Mouse (Mus musculus) urinary bladder, postnatal 14 days (tissue): ENCODE data around the gene Tbck.
A peak's percentile ranks its signal among the peaks of the same experiment; 100 is the strongest.

ENCODE experiments used
- DNase-seq: peaks from one replicate; pipeline ENCODE4 v3.0.0; 2021; ENCODE audit warnings: low spot score

Tbck gene

DNA sequence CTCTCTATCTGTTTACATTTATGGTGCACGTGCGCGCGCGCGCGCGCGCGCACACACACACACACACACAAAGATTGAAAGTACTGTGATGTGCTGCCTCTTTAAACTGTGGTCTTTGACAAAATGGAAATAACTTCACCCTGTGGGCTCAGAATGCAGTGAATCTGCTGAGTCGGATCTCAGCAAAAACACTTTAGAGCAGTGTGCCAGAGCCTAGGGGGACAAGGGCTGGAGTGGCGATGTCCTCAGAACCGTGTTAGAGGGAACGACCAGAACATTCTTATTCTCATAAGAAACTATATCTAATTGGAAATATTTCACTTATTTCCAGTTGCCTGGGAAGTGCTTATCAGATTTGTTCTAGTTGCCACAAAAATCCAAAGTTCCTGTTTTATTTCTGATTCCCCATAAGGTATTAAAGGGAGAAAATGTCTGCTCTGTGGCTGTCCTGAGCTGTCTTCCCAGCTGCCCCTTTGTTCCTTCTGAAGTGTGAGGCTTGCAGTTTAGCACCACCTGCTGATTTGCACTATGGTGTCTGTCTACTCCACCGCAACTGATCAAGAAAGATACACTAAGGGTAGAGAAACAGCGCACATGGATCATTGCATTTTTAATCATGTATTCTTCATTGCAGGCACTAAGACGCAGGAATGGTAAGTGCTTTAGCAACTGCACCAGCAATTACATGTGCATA is 82.2 kb downstream of the Tbck start:
- DNase-seq = no peak

DNA sequence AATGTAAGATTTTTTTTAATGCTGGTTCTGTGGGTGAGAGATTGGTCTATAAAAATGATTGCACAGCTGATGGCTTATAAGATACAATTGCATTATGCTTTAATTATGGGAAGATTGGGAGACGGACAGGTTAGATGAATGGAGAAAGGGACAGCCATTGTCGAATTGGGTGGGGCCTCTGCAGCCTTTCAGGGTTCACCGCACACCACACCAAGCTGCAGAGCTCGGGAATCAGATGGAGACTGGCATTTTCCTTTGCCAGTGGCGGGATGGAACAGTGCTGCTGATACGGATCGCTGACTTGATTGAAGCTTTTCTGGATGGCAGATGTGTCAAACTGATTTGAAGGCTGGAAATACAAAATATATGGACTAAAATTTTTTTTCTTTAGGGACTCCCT is 88.1 kb downstream of the Tbck start:
- no peak for DNase-seq

DNA sequence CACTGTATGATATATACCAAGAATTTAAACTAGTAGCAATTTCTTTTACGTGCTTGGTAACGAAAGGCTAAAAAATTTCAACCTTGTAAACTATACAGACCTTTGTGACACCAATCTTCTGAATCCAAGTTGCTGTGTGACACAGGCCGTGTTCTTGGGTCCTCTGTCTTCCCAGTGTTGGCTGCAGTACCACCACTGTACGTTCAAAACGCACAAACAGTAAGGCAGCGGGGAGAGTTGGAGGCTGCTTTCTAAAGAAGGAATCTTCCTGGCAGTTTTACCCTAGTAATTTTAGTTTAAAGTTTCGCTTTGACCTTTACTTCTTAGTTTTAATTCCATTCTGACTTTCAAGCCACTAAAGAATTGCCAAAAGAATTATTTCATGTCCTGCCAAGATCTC is 92.7 kb downstream of the Tbck start:
- no peak for DNase-seq

DNA sequence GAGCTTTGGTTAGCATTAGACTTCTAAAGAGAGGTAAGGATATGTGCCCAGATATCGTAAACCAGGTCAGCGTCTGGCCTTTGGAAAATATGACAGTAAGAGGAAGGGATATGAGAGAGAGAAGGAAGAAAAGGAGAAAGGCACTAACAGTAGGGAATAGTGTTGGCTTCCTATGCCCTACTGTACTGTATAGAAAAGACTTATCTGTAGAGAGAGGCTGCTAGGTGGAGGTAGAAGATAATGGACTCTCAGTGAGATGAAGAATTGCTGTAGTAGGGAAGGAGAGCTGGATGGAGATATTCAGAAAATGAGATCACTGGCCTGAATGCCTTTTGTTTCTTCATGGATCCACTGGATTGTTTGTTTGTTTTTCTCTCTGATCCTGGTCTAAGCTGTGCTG is 97.2 kb downstream of the Tbck start:
- no peak for DNase-seq

DNA sequence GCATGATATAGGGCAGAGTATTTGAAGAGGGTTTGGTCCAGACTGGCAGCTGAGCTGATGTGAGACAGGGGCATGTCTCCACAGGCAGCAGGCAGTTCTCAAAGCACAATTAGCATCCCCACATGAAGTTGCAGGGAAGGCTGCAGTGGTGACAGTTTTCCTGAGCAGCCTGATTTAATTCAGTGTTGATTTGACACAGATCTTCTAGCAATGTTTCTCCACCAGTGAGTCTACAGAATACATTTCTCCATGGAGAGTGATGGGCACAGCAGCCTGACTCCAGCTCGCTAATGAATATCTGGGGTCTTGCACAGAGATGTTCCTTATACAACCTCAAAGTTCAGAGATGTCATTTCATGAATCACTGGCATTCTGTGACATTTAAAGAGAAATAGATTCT is 99.1 kb downstream of the Tbck start:
- DNase-seq = no peak

DNA sequence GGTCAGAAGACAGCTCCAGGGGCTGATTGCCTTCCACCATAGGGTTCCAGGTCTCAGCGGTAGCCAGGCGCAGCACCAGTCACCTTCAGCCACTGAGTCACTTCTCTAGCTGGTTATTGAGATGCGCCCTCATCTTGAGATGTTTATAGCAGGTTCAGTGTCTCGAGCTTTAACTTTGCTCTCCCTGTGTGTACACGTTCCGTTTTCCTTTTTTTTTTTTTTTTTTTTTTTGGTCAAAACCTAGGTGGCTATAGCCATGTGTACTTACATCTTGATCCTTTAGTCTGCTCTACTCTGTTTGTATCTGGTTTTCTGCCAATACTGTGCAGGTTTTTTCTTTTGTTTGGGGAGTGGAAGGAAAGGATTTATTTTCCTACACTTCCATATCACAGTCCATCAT is 100.8 kb downstream of the Tbck start:
- no peak for DNase-seq

DNA sequence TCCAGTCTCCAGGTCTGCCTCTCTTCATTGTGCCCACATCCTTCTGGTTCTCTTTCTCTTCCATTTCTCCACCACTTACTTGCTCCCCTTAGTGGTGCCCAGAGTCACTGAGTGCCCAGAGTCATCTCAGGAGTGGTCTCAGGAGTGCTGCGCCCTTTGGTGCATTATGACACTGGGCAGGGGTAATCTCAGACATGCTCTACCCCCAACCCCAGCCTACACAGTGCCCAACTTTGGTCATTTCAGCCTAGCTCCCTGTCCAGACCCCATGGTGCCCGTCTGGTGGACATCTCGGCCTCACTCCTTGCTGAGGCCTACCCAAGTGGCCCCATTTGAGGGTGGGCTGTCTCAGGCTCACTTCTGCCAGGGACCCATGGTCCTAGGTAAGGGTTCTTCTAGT is 102.7 kb downstream of the Tbck start:
- DNase-seq = no peak

DNA sequence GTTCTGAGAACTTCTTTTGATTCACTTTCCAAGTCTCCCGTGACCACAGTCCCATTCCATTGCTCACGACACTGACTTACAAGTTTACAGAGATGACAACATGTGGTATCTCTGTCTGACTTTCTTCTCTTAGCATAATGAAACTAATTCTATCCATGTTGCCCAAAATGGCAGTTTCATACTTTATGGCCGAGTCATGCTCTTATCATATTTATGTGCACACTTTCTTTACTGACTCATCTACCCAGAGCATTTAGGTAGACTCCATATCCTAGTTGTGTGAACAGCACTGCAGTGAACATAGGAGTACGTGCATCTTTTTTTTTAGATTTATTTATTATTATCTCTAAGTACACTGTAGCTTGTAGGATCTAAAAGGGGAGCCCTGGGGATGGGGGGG is 103.8 kb downstream of the Tbck start:
- no peak for DNase-seq

DNA sequence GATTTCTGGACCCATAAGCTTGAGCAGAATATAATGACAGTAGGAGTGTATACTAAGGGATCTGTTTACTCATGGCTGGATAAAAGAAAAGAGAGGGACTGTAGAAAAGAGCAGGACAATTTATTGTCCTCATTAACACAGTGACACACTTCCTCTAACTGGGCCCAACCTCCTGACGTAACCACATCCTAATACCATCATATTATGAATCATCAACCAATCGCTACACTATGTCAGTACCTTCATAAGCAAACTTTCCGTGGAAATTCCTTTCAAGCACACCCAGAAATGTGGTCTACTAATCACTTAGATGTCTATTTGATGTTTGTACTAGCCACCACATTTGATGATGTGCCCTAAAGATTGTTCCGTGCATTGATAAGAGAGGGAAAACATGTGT is 107.2 kb downstream of the Tbck start:
- DNase-seq = no peak

DNA sequence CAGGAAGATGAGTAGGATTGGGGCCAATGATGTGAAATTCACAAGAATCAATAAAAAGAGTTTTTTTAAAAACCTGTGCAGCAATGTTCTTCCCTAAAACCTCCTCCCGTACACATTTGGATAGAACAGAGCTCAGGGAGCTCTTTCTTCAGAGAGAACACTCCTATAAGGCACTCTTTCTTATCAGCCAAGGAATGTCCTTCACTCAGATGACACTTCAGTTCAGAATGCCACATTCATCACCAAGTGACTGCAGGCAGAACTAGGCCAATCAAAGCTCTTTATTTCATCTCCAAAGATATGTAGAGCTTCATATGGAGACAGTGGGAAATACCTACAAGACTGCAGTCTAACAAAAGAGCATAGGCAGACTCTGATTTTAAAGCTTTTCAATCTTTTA is 116.3 kb downstream of the Tbck start:
- DNase-seq = no peak

DNA sequence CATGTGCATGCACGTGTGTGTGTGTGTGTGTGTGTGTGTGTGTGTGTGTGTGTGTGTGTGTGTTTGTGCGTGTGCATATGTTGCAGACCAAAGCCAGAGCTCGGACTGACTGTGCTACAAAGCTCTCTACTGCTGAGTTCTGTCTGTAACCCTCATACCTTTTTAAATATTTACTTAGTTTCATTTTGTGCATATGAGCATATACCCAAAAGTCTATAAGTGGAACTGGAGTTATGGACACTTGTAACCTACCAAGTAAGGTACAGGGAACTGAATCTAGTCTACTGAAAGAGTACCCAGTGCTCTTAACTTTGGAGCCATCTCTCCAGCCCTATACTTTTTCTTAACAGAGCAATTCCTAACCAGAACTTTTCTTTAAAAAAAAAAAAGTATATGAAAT is 118.0 kb downstream of the Tbck start:
- no peak for DNase-seq

DNA sequence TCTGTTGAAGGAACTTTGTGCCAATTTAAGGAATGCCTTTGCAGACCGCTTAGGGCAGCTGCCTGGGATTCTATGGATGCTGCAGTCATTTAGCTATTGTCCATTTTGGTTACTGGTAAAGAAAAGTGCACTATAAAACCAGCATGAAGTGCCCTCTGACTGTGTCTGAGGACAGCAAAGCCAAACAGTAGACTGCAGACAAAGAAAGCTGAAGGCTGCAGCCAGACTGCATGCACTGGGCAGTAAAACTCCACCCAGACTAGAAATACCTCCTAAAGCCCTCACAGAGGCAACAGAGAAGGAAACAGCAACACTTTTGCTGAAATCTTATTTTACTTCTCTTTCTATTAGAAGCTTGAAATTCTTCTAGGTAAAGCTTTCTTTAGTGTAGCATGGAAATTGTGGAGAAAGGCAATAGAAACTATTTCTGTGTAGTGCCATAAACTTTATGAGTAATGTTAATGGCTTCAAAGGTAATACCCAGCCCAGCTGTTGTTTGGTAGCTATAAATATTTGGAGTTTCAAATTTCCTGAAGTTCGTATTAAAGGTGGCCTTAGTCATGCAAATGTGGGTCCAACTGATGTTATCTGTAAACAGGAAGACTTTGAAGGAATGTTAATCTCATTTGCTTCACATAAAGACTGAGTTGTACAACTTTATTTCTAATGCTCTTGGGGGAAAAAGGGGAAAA is 124.1 kb downstream of the Tbck start:
- no peak for DNase-seq

DNA sequence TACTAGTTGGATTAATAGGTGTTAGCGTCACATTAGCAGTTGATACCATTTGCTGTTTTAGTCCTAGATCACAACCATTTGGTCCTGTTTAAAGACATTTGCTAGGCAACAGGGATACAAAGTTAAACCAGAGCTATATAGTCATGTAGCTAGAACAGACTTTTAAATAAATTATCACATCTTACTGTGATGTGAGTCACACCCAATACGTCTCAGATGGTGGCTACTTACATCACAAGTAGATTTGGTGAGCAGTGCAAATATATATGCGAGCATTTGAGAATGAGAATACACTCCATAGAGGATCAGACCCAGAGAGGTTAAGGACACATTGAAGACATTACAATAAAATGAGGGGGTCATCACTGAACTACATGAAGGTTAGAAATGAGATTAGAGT is 125.0 kb downstream of the Tbck start:
- DNase-seq = no peak

DNA sequence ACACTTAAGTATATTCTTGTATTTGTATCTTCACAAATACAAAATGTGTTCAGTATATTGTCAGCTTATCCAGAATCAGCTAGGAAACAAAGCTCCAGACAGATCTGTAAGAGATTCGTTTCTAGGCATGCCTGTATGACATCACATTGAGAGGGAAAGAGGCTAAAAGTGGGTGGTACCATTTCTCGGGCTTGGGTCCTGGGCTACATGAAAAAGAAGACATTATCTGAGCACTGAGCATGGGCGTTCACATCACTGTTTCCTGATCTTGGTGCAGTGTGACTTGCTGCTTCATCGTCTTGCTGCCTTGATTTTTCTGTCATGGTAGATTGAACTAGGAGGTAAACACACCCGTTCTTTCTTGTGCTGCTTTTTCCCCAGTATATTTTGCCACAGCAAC is 127.8 kb downstream of the Tbck start:
- DNase-seq = no peak

DNA sequence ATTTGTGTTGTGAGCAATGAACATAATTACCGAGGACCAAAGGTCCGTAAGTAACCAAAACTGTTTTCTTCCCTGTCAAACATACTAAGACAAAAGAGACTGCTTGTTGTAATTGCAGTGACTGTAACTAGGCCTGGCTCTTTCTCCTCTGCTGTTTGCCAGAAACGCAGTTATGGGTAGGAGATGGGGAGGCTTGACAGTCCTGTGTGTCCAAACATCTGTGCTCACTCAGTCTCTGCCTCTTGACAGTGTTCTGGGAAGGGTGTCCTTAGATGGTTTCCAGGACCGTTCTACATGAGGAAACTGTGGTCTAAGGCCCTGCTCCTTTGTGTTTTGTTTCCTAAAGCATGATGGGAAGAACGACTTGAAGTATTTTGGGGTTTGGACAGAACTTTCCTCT is 128.4 kb downstream of the Tbck start:
- peak; percentile 18 for DNase-seq

DNA sequence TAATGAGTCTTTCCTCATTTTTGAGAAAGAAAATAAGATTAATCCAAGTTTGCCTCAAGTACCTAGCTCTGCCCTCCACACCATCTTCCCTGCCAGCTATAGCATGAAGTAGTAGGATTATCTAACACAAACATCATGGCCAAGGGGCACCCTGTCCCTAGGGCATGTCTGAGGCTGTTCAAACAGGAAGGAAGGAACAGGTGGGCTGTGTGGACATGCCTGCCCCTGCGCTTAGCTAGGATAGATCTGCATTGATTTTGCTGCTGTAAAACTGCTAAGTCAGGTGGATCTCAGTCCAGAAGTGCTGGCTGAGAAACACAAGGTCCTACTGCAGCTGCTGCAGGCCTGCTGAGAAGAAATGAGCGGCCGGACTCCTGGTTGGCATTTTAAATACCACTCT is 129.2 kb downstream of the Tbck start:
- DNase-seq = peak; percentile 66

DNA sequence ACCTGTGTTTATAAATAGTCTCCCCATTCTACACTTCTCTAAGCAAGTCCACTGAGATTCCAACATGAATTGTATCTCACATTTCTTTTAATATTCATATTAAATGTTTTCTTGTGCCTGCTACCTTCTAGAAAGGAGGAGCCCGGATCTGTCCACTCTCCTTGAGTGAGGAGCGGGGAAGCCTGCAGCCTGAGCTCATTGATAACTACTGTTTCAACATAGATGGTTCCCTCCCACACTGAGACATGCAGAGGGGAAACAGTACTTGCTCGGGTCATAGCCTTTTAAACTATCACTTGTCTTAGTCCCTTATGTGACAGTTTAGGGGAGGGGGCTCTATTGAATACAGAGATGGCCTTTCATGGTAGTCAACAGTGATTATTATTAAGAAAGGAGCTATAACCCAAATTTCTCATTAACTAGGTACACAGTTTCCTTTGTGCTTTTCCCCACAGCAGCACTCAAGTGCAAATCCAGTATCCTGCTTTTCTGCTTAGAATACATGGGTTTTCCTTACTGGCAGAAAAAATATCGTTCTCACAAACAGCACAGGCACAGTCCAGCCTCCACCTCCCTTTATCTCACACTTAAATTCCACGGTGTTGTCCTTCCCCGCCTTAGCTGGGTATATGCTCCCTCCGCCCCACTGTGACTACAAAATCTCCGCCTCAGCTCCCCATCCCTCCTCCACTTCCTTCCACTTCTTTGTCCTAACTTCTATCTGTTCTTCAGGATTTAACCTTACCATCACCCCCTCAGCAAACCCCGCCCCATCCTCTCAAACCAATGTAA is 130.0 kb downstream of the Tbck start:
- no peak for DNase-seq

DNA sequence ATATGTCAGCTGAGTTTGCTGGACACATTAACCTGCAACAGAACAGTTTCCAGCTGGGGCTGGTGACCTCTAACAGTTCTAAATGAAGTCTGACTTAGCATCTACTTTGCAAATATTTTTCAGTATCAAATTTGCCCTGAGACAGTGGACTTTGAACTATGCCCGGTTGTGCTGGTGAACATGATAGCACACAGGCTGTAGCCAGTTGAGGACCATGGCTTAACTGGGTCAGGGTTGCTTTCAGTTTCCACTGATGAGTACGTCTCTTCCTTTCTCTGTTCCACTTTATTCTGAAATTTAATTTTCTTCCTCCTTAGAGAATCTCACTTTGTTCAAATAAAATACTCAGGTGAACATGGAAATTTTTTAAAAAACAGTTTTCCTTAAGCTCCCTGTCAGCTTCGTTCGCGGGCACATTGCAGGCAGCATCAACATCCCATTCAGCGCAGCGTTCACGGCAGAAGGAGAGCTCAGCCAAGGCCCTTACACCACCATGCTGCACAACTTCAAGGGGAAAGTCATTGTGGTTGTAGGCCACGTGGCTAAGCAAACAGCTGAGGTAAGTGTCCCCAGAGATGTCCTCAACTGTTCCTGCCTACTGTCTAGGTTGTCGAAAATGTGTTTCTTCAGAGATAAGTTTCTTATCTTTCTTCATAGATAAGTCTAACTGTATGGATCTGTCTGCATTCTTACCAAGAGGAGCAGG is 131.0 kb downstream of the Tbck start:
- DNase-seq = no peak

DNA sequence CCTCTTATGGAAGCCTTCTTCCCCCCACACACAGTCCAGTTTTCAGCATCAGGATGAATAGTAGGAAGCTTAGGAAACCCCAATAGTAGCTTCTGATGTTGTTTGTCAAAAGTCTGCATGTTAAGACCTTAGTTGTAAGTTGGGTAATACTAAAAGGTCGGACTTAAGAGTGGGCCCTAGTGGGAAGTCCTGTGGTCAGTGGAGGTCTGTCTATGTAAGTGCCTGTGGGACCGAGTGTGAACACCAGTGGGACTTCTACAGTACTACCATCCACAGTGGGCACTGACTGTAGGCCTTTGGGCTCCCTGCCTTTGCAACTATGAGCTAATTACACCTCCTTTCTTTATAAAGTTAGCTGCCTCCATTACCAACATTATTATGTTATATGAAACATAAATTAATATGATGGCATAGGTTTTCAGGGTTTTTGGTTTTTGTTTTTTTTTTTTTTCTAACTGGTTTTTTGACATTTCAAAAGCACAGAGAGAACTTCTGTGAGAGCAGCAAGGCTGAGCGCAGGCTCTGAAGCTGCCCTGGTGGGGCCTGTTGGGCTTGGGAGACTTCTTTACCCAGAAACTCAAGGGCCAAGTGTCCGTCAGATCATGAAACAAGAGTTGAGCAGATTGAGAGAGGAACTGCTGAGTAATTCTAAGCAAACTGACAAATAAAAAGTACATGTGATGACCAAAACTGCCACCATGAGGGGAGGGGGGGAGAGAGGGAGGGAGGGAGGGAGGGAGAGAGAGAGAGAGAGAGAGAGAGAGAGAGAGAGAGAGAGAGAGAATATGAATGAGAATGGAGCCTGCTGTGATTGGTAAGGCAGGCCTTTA is 131.8 kb downstream of the Tbck start:
- no peak for DNase-seq

DNA sequence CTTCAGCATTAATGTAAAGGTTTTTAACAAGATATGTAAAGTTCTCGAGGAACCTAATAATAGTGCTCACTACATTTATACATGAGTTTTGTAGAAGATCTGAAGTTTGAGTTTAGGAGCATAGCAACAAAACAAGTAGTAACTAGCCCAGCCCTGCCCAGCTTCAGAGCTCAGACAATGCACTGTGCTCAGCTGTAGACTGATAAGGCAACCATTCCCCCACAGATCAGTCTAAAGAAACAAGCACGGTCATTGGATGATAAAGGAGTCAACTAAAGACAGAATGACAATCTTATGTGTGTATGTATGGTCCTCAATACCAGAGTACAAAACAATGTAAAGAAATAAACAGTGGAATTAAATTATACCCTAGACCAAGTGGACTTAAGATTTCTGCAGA is 135.5 kb downstream of the Tbck start:
- no peak for DNase-seq

DNA sequence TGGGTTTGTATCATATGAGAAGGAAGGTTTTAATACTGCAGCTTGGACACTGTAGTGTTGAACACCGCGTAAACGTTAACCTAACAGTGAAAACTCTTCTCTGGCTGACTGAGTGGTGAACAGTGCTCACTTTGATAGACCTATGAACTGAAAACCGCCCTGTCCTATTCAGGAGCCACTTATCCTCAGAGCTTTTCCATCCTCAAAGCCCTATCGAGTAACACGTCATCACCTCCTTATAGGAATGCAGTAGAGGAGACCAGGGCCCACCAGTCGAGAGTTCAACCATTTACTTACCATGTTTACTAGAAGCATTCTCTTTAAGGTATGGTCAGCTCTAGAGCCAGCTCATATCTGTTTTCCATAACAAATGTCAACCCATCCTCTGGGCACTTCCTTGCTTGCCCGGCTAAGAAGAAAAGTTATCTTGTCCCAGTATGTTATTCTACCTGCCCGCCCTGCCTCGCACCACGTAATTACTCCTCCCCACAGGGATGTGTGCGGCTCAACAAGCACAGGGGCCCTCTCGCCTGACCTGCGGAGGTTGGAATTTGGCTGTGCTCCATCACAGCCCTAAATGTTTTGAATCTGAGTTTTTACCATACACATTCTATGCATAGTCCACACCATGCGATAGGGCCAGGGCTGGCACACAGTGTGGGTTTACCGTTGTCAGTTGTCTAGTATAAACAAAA is 147.4 kb downstream of the Tbck start:
- no peak for DNase-seq
